Mouse (Mus musculus): ENCODE results near the gene Rapgef1. TPM values are rescaled to one million over a fixed set of nuclear protein-coding genes. Genes with fewer than 3 reads are reported as not detected.

Gene Rapgef1
- 75.1 and 95.9 TPM in 2 replicates for polyA plus RNA-seq (2012; rRNA removed)

GRCm38 (mm10) chr2:29619484-29620300 lies at the start of gene Rapgef1:
Rapgef1 (plus strand) TSS chr2:29619720.
- peak; percentile 71 to 73 for DNase-seq (ENCODE audit: low read depth in 1 of 2, low spot score in 2 of 2)
- H3K36me3 ChIP-seq (ENCODE audit: control insufficient read depth, insufficient read depth, low read length), result no peaks in the 10 kb centered on the region
- peak within 1 kb of the TSS; percentile 91 for H3K4me3 ChIP-seq (ENCODE audit: extremely low read depth, insufficient read depth, insufficient read length)
- peaks cover 31% of the 10 kb centered on the region; the same call in 1 of the 2 replicates for H3K4me1 ChIP-seq (ENCODE audit: control insufficient read depth, insufficient read depth, insufficient read length)
- TF ChIP-seq CTCF (IDR thresholded peaks at IDR 0.05; ENCODE audit: extremely low read depth, insufficient read depth, insufficient read length, insufficient replicate concordance), result peak; percentile 100
- TF ChIP-seq POLR2A (IDR thresholded peaks at IDR 0.05; ENCODE audit: low read depth, low read length), result no peak
- H3K27ac ChIP-seq (ENCODE audit: insufficient read depth, low read length), result peak within 1 kb of the TSS; percentile 93
- H3K27me3 ChIP-seq (ENCODE audit: control insufficient read depth, insufficient read depth, low read length), result no peaks in the 10 kb centered on the region
- 5% methylated on average over 96 of the region's 101 CpGs for WGBS

DNA sequence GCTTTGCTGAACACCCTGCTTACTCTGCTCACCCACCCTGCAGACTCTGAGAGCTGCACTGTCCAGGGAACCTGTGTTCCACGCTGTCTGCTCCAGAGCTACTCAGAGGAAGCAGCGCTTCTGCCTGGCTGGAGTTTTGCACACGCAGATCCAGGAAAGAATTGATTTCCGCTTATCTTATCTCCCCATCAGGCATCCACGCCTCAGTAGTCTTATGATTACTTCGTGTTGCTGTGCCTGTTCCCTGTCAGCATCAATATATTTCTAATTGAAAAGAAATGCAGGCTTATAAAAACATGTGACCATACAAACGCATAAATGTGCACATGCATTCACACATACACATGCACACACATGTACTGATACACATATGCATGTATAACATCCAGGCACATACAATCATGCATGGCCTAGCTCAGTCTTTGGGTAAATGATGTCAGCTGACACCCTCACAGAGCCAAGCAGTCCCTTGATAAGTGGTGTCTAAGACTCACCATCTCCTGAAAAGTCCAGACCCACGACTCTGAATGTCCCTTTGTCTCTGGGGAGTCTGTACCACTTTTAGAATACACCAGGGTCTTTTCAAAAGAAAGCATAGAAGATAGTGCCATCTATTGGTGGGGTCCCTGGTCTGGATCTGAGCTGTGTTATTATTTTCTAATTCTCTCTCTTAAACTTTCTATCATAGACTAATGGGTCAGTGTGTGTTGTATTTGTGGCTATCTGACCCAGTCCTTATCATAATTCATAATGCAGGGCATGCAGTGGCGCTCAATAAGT lies 47.4 kb upstream of the Rapgef1 start:
- TF ChIP-seq POLR2A (IDR thresholded peaks at IDR 0.05; ENCODE audit: low read depth, low read length) (no peak), CTCF (IDR thresholded peaks at IDR 0.05; ENCODE audit: extremely low read depth, insufficient read depth, insufficient read length, insufficient replicate concordance) (no peak)
- no peaks in the 10 kb centered on the region for H3K36me3 ChIP-seq (ENCODE audit: control insufficient read depth, insufficient read depth, low read length)
- WGBS, result 66% methylated on average over 9 of the region's 9 CpGs

DNA sequence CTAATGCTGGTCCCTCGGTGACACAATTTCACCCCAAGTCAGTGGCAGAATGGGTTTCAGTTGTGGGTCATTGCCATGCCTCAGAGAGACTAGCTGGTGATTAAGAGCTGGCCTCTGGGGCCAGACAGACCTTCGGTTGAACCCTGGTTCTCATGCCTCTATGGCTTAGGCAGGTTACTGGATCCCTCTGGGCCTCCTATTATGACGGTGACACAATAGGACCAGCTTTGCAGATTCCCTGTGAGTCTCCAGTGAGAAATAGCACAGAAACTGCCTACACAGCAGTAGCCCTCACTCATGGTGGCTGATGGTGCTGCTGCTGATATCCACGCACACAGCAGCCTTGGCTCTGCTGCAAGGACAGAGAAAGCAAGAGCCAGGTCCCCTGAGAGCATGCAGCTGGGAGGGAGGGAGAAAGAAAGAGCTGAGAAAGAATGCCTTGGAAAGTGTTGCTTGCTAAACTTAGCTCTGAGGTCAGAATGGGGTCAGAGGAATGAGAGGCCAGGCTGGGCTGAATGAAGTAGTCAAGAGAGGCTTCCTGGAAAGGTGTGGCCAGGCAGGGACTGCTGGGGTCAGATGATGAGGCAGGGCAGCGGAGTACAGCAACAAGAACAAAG lies 46.6 kb upstream of the Rapgef1 start:
- Histone ChIP-seq H3K36me3 (ENCODE audit: control insufficient read depth, insufficient read depth, low read length) (no peaks in the 10 kb centered on the region), H3K4me1 (ENCODE audit: control insufficient read depth, insufficient read depth, insufficient read length) (no peaks in the 10 kb centered on the region), H3K27me3 (ENCODE audit: control insufficient read depth, insufficient read depth, low read length) (no peaks in the 10 kb centered on the region), H3K27ac (ENCODE audit: insufficient read depth, low read length) (no peak overlapping the region), H3K4me3 (ENCODE audit: extremely low read depth, insufficient read depth, insufficient read length) (no peak overlapping the region)
- no peak for DNase-seq (ENCODE audit: low read depth in 1 of 2, low spot score in 2 of 2)
- TF ChIP-seq POLR2A (IDR thresholded peaks at IDR 0.05; ENCODE audit: low read depth, low read length) (no peak), CTCF (IDR thresholded peaks at IDR 0.05; ENCODE audit: extremely low read depth, insufficient read depth, insufficient read length, insufficient replicate concordance) (no peak)
- 76% methylated on average over 5 of the region's 5 CpGs for WGBS

More for the DNA sequence above, 47.4 kb upstream of the Rapgef1 start:
- H3K4me1 ChIP-seq (ENCODE audit: control insufficient read depth, insufficient read depth, insufficient read length), result no peaks in the 10 kb centered on the region
- H3K27me3 ChIP-seq (ENCODE audit: control insufficient read depth, insufficient read depth, low read length), result no peaks in the 10 kb centered on the region
- DNase-seq (ENCODE audit: low read depth in 1 of 2, low spot score in 2 of 2), result no peak
- no peak overlapping the region for H3K4me3 ChIP-seq (ENCODE audit: extremely low read depth, insufficient read depth, insufficient read length)
- no peak overlapping the region for H3K27ac ChIP-seq (ENCODE audit: insufficient read depth, low read length)

GRCm38 (mm10) chr2:29573591-29573990 lies 45.9 kb upstream of the Rapgef1 start:
- Histone ChIP-seq H3K4me3 (ENCODE audit: extremely low read depth, insufficient read depth, insufficient read length) (no peak overlapping the region), H3K27me3 (ENCODE audit: control insufficient read depth, insufficient read depth, low read length) (no peaks in the 10 kb centered on the region), H3K36me3 (ENCODE audit: control insufficient read depth, insufficient read depth, low read length) (no peaks in the 10 kb centered on the region), H3K4me1 (ENCODE audit: control insufficient read depth, insufficient read depth, insufficient read length) (no peaks in the 10 kb centered on the region), H3K27ac (ENCODE audit: insufficient read depth, low read length) (no peak overlapping the region)
- 10% methylated on average over 5 of the region's 5 CpGs for WGBS
- peak in 1 of 2 experiments; percentile 18 for DNase-seq (ENCODE audit: low read depth in 1 of 2, low spot score in 2 of 2)
- TF ChIP-seq POLR2A (IDR thresholded peaks at IDR 0.05; ENCODE audit: low read depth, low read length) (no peak), CTCF (IDR thresholded peaks at IDR 0.05; ENCODE audit: extremely low read depth, insufficient read depth, insufficient read length, insufficient replicate concordance) (no peak)

GRCm38 (mm10) chr2:29574187-29574586 lies 45.3 kb upstream of the Rapgef1 start:
- H3K4me3 ChIP-seq (ENCODE audit: extremely low read depth, insufficient read depth, insufficient read length), result no peak overlapping the region

DNA sequence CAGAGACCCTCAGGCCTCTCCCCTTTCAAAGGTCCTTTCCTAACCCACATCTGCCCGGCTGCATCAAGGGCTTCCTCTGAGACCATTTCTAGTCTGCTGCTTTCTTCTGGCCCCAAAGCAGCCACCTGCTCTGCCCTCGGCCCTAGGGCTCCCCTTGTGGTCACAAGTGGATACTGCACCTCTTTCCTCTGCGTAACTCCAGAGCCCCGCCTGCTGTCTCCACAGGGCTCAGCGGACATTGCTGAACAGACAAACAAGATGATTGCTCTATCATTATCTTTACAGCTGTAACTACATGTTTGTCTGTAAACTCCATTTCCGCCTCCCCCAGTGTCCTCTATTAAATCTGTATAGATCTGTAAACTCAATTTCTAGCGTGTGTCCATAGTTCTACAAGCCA lies 37.1 kb upstream of the Rapgef1 start:
- Histone ChIP-seq H3K27ac (ENCODE audit: insufficient read depth, low read length) (no peak overlapping the region), H3K4me1 (ENCODE audit: control insufficient read depth, insufficient read depth, insufficient read length) (no peaks in the 10 kb centered on the region), H3K27me3 (ENCODE audit: control insufficient read depth, insufficient read depth, low read length) (no peaks in the 10 kb centered on the region), H3K4me3 (ENCODE audit: extremely low read depth, insufficient read depth, insufficient read length) (no peak overlapping the region), H3K36me3 (ENCODE audit: control insufficient read depth, insufficient read depth, low read length) (no peaks in the 10 kb centered on the region)
- DNase-seq (ENCODE audit: low read depth in 1 of 2, low spot score in 2 of 2), result peak; percentile 26 to 74
- TF ChIP-seq CTCF (IDR thresholded peaks at IDR 0.05; ENCODE audit: extremely low read depth, insufficient read depth, insufficient read length, insufficient replicate concordance) (peak; percentile 93), POLR2A (IDR thresholded peaks at IDR 0.05; ENCODE audit: low read depth, low read length) (no peak)
- 5% methylated on average over 7 of the region's 7 CpGs for WGBS

More at GRCm38 (mm10) chr2:29574187-29574586, 45.3 kb upstream of the Rapgef1 start:
- TF ChIP-seq CTCF (IDR thresholded peaks at IDR 0.05; ENCODE audit: extremely low read depth, insufficient read depth, insufficient read length, insufficient replicate concordance), result no peak
- no peak for TF ChIP-seq POLR2A (IDR thresholded peaks at IDR 0.05; ENCODE audit: low read depth, low read length)
- no peak for DNase-seq (ENCODE audit: low read depth in 1 of 2, low spot score in 2 of 2)
- Histone ChIP-seq H3K4me1 (ENCODE audit: control insufficient read depth, insufficient read depth, insufficient read length) (no peaks in the 10 kb centered on the region), H3K36me3 (ENCODE audit: control insufficient read depth, insufficient read depth, low read length) (no peaks in the 10 kb centered on the region), H3K27me3 (ENCODE audit: control insufficient read depth, insufficient read depth, low read length) (no peaks in the 10 kb centered on the region), H3K27ac (ENCODE audit: insufficient read depth, low read length) (no peak overlapping the region)
- 58% methylated on average over 11 of the region's 11 CpGs for WGBS

Measured in spleen, adult 2 months (tissue).